Mouse (Mus musculus) liver, adult (tissue): Measurements from ENCODE around the gene Map7d1.

ENCODE experiments used
- GATA4 ChIP-seq: IDR thresholded peaks from 2 replicates; pipeline ENCODE4 v1.6.1; 2014; ENCODE audit warnings: mild to moderate bottlenecking, low read length; ENCODE audit not compliant: insufficient replicate concordance

The Map7d1 gene

DNA sequence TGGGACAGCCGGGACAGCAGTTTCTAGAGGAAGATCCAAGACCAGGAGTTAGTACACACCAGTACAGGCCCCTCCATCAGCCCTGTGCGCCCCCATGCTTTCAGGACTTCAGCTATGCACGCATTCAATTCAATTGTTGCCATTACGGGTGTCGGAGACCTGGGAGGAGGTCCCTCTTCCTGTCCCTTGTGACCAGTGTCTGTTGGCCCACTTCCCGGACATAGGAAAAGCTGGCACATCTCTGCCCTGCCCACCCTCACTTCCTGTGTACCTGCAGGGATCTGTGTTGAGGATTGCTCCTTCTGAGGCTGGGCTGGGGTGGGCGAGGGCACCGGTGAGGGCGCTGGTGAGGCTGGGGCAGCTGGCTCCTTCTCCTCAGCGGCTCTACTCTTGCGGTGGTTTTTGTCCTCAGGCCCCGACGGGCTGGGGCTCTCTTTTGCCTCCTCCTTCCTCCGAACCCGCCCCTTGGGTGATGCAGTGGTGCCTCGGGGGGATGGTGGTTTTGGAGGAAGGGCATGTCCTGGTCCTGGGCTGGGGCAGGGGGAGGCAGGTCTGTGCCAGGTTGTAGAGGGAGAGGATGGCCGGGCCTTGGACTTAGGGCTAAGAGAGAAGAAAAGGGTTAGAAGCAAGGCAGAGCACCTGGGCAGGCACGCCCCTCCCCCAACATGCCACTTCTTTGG, 21.5 kb downstream of the Map7d1 start:
- no peak for TF ChIP-seq GATA4

DNA sequence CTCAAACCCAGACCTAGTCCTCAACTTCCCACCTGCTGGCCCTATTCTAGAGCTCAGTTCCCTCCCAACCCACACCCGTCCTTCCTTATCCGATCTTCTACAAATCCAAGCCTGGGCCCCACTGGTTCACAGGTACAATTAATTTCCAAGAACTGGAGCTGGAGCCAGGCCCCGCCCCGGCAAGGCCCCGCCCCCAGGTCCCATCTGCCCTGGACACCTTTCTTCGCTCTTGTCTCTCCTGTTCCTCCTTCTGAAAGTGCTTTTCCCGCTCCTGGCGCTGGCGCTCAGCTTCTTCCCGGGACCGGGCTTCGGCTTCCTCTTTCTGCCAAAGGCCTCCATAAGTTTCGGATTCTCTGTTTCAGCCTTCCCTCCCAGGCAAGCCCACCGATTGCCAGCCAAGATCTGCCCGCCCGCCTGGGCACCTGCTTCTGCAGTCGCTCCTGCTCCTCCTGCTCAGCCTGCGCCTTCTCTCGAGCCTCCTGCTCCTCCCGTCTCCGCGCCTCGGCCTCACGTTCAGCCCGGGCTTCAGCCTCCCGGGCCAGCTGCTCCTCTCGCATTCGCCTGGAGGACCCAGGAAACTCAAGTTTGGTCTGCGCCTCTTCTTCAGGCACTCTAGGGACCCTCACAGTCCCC, 22.4 kb downstream of the Map7d1 start:
- no peak for TF ChIP-seq GATA4

DNA sequence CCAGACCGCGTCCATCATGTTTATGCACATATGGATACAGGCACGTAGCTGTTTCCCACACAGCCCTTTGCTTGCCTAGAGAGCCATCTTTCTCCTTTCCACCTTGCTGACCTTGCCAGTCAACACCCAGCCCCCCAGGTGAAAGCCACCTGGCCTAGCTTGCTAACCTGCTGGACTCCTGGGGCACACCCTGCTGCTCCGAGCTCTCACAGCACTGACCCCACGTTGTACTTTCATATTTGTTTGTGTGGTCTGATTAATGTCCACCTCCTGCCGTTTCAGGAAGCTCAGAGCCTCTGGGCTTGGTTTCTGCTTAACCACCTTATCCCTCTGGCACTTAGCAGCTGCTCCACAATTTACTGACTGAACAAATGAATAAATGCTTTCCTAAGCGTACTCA, 26.2 kb downstream of the Map7d1 start:
- TF ChIP-seq GATA4, result no peak

DNA sequence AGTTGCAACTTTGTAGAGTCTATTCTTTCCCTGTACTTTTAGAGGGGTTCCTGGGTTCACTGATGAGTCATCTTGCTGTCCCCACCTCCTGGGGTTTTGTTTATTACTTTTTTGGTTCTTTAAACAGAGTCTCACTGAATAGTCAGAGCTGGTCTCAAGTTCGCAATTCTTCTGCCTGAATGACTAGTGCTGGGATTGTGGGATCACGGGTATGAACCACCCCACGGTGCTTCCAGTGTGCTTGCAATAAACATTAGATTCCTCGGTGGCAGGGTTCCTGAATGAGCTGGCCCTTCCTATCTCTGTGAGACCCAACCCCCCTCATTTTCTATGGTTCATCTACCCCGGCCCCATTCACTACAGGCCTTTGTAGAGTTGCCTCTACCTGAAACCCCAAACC, 28.0 kb downstream of the Map7d1 start:
- no peak for TF ChIP-seq GATA4

DNA sequence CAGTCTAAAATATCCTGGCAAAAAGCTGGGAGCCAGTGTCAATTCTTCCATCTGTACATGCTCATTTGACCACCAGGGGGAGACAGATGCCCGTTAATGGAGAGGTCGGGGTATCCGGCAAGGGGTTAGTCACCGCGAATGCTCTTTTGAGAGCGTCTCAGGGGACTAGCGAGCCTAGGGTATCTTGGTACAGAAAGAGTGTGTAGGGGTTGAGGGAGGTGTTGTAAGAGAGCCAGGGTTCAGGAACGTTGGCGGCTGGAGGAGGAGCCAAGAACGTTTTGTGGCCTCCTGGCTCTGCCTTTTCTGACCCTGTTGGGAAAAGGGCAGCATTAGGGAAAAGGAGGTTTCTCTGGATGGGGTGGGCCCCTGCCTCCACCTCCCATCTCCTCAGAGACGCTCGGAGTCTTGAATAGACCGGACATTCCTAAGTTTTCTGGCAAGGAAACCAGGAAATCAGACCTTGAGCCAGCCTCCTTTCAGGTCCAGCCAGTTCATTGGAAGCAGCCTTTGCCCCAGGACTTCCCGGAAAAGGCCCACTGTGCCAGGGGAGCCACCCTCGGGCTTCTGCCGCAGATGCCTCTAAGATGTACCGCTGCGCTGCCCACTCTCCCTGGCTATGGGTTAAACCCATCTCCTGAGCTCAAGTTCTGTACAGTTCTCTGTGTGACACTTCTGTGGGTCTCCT, 28.9 kb downstream of the Map7d1 start:
- no peak for TF ChIP-seq GATA4

DNA sequence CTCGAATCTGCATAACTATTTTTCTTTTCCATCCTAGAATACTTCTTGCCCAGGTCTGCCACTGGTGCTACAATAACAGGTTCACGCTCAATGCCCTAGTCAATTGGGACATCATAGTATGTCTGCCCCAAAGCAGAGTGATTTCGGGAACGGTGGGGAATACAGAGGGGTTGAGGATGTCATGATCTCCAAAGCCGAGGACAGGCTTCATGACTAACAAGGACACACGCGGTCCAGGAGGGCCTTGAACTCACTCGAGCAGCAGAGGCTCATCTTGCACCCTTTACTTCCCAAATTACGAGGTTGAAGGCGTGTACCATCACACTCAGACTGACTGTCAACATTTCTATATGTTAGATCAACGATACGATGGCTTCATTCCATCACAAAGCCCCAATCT, 29.5 kb downstream of the Map7d1 start:
- TF ChIP-seq GATA4, result no peak

DNA sequence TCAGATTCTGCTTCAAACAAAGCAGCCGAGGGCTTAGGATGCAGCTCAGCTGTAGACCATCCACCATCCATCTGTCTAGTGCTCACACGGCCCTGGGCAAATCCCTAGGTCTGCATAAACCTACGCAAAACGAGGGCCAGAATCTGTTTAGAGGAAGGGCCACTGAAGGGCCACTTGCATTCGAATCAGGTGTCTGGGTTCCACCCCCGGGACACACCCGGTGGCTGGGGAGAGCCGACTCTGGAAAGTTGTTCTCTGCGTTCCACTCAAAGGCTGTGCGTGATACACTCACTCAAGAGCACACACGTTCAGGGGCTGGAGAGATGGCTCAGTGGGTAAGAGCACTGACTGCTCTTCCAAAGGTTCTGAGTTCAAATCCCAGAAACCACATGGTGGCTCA, 33.5 kb downstream of the Map7d1 start:
- TF ChIP-seq GATA4, result no peak

DNA sequence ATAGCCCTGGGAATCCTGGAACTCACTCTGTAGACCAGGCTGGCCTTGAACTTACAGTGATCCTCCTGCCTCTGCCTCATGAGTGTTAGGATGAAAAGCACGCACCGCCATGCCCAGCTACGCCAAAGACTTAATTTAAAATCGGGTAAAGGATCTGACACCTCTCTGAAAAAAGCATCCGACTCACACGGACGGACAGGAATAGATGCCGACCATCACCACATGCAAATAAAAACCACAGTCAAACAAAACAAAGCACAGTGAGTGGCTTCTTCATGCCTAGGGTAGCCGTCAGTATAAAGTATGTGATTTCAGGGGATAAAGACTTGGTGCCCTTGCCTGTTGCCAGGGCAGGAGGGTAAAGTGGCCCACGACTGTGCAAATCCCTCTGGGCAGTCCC, 36.1 kb downstream of the Map7d1 start:
- TF ChIP-seq GATA4, result no peak

DNA sequence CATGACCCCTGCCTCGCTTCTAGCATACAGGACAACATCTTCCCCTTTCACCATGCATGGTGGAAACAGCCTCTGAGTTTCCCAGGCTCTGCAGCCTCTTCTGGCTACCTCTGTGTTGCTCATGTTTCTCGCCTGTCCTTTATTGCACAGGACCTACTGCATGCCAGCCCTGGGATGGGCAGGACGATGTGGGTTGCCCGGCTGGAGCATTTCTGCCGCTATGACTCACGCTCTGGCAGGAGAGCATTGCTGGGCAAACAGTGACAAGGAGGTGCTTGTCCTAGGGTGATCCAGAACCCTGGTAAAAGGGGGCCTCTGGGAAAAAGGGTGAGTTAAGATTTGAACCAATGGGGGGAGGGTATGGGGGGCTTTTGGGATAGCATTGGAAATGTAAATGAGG, 38.4 kb downstream of the Map7d1 start:
- no peak for TF ChIP-seq GATA4

DNA sequence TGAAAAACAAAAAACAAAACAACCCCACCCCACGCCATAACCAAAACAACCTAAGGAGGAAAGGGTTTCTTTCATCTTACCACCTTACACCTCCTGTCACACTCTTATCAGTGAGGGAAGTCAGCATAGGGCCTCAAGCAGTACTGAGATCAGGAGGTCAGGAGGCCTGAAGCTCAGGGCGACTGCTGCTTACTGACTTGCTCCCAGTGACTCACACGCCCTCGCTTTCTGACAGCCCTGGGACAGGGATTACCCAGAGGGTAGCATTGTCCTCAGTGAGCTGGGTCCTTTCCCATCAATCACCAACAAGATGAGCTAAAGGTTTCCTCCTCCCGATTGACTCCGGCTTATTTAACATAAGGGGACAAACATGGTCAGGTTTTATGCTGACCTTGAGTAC, 49.1 kb downstream of the Map7d1 start:
- TF ChIP-seq GATA4, result no peak

DNA sequence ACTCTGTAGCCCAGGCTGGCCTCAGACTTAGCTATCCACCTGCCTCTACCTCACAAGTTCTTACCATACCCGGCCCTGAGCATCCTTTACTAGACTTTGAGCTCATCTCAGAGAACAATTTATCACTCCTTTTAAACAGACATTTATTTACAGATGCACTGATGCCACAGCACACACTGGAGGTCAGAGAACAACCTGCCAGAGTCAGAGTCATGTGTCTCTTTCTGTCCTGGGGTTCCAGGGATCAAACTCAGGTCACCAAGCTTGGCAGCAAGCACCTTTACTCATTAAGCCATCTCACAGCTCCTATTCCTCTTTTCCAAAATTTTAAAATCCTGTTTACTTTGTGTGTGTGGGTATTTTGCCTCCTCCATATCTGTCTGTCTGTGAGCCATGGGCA, 50.8 kb downstream of the Map7d1 start:
- TF ChIP-seq GATA4, result no peak

DNA sequence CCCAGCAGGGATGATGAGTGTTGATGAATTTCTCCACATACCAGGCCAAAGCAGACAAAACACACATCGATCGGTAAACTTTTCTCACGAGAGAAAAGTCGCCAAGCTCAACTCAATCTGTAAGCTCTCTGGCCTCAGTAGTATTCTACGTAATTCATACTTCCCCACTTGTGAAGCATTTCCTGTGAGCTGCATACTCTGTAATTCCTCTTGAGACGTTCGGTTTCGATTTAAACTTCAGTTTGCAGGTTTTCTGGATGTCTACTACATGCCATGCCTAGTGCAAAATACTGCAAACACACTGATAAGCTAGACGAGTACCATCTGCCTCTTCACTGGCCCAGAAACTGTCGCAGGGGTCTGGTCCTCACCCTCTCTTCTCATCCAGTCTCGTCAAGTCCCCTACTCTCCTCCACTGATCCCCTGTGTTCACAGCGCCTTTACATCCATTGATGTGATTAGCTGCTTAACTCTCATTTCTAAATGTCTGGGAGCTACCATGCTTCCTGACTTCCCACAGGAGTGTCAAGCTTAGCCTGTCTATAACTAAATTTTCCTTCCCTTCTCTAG, 51.4 kb downstream of the Map7d1 start:
- no peak for TF ChIP-seq GATA4

DNA sequence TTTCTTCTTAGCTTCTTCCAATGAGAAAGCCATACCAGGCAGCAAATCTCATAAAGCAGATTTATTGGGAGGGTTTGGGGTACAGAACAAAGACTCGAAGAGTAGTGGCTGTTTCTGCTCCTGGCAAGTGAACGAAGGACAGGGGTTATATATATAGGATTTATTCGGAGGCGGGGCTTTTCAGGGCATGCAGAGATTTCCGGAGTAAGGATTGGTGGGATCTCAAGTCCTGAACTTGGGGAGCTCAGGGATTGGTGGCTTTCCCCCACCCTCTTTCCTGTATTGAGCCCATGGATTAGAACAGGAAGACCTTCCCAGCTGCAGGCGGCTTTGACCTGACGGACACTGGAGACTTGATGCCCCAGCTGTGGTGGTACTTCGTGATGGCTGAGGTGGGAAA, 52.1 kb downstream of the Map7d1 start:
- TF ChIP-seq GATA4, result no peak

DNA sequence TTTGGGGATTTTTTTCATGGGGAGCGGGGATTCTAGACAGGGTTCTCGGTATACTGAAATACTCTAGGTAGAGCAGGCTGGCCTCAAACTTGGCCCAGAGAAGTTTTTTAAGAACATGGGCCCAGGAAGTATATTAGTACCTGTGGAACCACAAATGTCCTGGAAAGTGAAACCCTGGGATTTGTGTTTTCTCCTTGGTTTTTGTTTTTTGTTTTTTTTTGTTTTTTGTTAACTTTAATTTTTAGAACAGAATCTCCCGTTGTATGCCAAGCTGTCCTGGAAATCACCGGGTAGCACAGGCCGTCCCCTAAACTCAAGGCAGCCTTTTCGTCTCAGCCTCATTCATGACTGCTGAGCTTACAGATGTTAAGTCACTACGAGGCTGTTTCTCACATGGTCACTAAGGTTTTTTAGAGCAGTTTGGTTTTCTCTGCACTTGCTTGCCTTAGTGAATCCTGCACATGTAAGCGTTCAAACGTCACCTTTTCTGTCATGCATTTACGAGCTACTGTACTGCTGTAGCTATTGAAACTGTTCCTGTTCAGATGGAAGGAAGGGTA, 52.7 kb downstream of the Map7d1 start:
- TF ChIP-seq GATA4, result no peak

DNA sequence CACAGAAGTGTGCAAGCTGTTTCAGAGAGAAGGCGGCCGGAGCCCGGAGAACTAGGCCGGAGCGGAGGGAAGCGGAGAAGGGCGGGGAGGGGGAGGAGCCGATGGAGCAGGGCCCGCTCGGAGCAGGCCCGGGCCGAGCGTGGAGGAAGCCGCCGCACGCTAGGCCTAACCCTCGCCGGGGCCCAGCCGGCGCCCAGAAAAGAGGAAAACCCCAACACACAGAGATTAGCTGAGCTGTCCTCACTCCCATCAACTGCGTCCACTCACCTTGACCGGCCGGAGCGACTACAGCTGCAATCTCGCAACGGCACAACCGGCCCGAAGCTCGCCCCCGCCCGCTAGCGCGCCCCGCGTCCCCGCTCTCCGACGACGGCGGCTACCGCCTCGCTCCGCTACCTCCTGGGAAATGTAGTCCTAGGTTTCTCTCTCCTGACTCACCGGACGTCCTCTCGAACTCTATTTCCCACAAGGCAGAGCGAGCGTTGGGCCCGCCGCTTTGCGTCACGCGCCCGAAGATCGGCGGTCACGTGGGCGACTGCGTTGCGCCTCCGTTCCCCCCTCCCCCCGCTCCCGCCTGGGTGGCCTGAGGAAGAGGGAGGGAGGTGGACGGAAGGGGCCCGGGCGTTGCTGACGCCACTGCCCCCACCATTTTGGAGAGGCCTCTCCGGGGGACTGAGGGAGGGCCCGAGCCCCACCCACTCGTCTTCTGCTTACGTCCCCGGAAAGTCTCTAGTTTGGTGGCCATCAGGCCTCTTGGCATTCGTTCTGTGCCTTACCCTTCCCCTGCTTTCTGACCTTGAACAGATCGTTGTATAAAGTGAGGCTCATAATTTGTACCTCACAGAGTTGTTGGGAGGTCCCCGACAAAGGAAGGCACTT, 53.6 kb downstream of the Map7d1 start, which contains the start of gene Thrap3:
Gene Thrap3, minus strand, starts transcription at position 458 of the 879 bp plus-strand sequence.
- peak; percentile 35; the same call in 1 of the 2 replicates for TF ChIP-seq GATA4
